Mouse (Mus musculus) CD4-positive, CD25-positive, alpha-beta regulatory T cell, adult 2 months (primary cell): ENCODE measurements around the gene Hist1h2ag.
"Not testable (repeated sequence)": the region's sequence is repeated elsewhere in the genome, so short reads cannot be mapped to it uniquely, and the experiment has no call there.

Experiments used
- DNase-seq: peaks from one replicate; pipeline ENCODE4 v3.0.0-alpha.2; 2012; ENCODE audit warnings: low read depth, low spot score

Gene Hist1h2ag

GRCm38 (mm10) chr13:22042568-22043502 lies at the start of gene Hist1h2ag, which contains the start of gene Hist1h2bj:
Hist1h2ag (minus strand) TSS chr13:22042944.
Hist1h2bj (plus strand) TSS chr13:22043214.
- peak; percentile 94 for DNase-seq

GRCm38 (mm10) chr13:22084140-22084539 lies 41.4 kb upstream of the Hist1h2ag start, which contains the start of gene Vmn1r188:
Vmn1r188 (plus strand) TSS chr13:22084440.
- not testable (repeated sequence) for DNase-seq

GRCm38 (mm10) chr13:22063468-22063867 lies 20.7 kb upstream of the Hist1h2ag start:
- DNase-seq, result no peak

GRCm38 (mm10) chr13:22061422-22061821 lies 18.7 kb upstream of the Hist1h2ag start:
- DNase-seq, result no peak

GRCm38 (mm10) chr13:22053754-22054153 lies 11.0 kb upstream of the Hist1h2ag start:
- no peak for DNase-seq

GRCm38 (mm10) chr13:22051523-22051859 lies 8.7 kb upstream of the Hist1h2ag start:
- no peak for DNase-seq

- DNase-seq, result peak; percentile 94
Measured at GRCm38 (mm10) chr13:22050591-22051522, 8.1 kb upstream of the Hist1h2ag start.

- peak; percentile 75 for DNase-seq
Measured at GRCm38 (mm10) chr13:22049737-22050440, 7.1 kb upstream of the Hist1h2ag start.

- no peak for DNase-seq
Measured at GRCm38 (mm10) chr13:22049041-22049440, 6.3 kb upstream of the Hist1h2ag start.

GRCm38 (mm10) chr13:22045311-22045710 lies 2.6 kb upstream of the Hist1h2ag start:
- DNase-seq, result no peak

- no peak for DNase-seq
Measured at GRCm38 (mm10) chr13:22044432-22045155, 1.9 kb upstream of the Hist1h2ag start.

- peak; percentile 77 for DNase-seq
Measured at GRCm38 (mm10) chr13:22043503-22044431, 1.0 kb upstream of the Hist1h2ag start.

GRCm38 (mm10) chr13:22041651-22042567 lies 835 bp downstream of the Hist1h2ag start:
- DNase-seq, result peak; percentile 29

- peak; percentile 94 for DNase-seq
Measured at GRCm38 (mm10) chr13:22041142-22041536, 1.6 kb downstream of the Hist1h2ag start, which contains the start of gene Hist1h4i. Hist1h4i (minus strand) TSS chr13:22041362.

GRCm38 (mm10) chr13:22040464-22041141 lies 2.1 kb downstream of the Hist1h2ag start:
- DNase-seq, result peak; percentile 53

- DNase-seq, result no peak
Measured at GRCm38 (mm10) chr13:22039951-22040463, 2.7 kb downstream of the Hist1h2ag start.

GRCm38 (mm10) chr13:22039364-22039763 lies 3.4 kb downstream of the Hist1h2ag start:
- DNase-seq, result no peak

GRCm38 (mm10) chr13:22037415-22037814 lies 5.3 kb downstream of the Hist1h2ag start:
- DNase-seq, result no peak
